Mouse (Mus musculus) ES-Bruce4 (cell line): ENCODE results near the gene Xpo6. TPM values are rescaled to one million over a fixed set of nuclear protein-coding genes. Genes with fewer than 3 reads are reported as not detected.
A peak's percentile ranks its signal among the peaks of the same experiment; 100 is the strongest.

ENCODE experiments used
- H3K27ac ChIP-seq: 2 replicates; pipeline ENCODE4 v1.5.1; 2012; ENCODE audit warnings: low read length, inconsistent platforms; ENCODE audit not compliant: insufficient read depth
- H3K27me3 ChIP-seq: 2 replicates; pipeline ENCODE4 v1.6.1; 2012; ENCODE audit warnings: mild to moderate bottlenecking, low read length, inconsistent platforms; ENCODE audit not compliant: control insufficient read depth, poor library complexity, insufficient read depth, severe bottlenecking
- H3K36me3 ChIP-seq: 2 replicates; pipeline ENCODE4 v1.6.1; 2012; ENCODE audit warnings: inconsistent platforms, mild to moderate bottlenecking, low read length, moderate library complexity; ENCODE audit not compliant: control insufficient read depth, poor library complexity, insufficient read depth, severe bottlenecking
- H3K4me1 ChIP-seq: one replicate; pipeline ENCODE4 v1.8.1; 2011; ENCODE audit warnings: low read length; ENCODE audit not compliant: control insufficient read depth, insufficient read depth
- H3K4me3 ChIP-seq: 2 replicates; pipeline ENCODE4 v1.5.1; 2011; ENCODE audit warnings: low read depth, mild to moderate bottlenecking, low read length
- H3K9ac ChIP-seq: 2 replicates; pipeline ENCODE4 v1.6.1; 2012; ENCODE audit warnings: low read depth, mild to moderate bottlenecking, inconsistent platforms; ENCODE audit not compliant: poor library complexity, severe bottlenecking
- H3K9me3 ChIP-seq: replicated peaks from 2 replicates; pipeline ENCODE4 v1.6.1; 2012; ENCODE audit warnings: mild to moderate bottlenecking, low read length, inconsistent platforms; ENCODE audit not compliant: control insufficient read depth, poor library complexity, insufficient read depth, severe bottlenecking
- CTCF ChIP-seq: IDR thresholded peaks from one replicate; pipeline ENCODE4 v1.8.1; 2011; ENCODE audit warnings: low read depth, low read length
- EP300 ChIP-seq: IDR thresholded peaks from 2 replicates; pipeline ENCODE4 v1.6.1; 2011; ENCODE audit warnings: low read depth, low read length; ENCODE audit not compliant: insufficient read depth
- POLR2A ChIP-seq: IDR thresholded peaks from one replicate; pipeline ENCODE4 v1.8.1; 2011; ENCODE audit warnings: low read length; ENCODE audit not compliant: insufficient read depth
- polyA plus RNA-seq: library from polyadenylated mRNA; stranded (reverse); fragments of >200 nt; gene quantifications from 2 replicates; pipeline ENCODE4 v1.2.4, GENCODE M21; 2011; ENCODE audit warnings: low read depth; ENCODE audit not compliant: missing spikeins, insufficient read depth, insufficient read length

Gene Xpo6
- polyA plus RNA-seq, 1 experiment: 126 TPM

DNA sequence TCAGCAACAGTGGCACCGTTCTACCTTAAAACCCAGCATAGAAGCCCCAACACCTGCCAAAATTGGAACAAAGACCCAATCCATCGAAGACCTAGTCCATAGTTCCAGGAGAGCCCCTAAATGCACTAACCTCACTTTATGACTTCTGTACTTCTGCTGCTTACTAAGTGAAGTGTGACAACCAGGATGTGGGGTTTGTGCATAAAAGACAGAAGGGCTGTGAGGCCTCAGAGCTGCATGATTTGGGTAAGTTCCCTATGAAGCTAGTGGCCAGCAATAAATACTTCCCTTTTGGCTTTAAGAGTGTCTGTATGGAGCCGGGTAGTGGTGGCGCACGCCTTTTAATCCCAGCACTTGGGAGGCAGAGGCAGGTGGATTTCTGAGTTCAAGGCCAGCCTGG lies 10.6 kb upstream of the Xpo6 start:
- Histone ChIP-seq H3K4me3 (no peak overlapping the region), H3K9ac (no peak overlapping the region), H3K4me1 (no peaks in the 10 kb centered on the region), H3K9me3 (no peaks in the 10 kb centered on the region), H3K27ac (no peak overlapping the region), H3K27me3 (no peaks in the 10 kb centered on the region), H3K36me3 (no peaks in the 10 kb centered on the region)
- no peak for TF ChIP-seq CTCF
- TF ChIP-seq EP300: no peak
- TF ChIP-seq POLR2A: no peak

DNA sequence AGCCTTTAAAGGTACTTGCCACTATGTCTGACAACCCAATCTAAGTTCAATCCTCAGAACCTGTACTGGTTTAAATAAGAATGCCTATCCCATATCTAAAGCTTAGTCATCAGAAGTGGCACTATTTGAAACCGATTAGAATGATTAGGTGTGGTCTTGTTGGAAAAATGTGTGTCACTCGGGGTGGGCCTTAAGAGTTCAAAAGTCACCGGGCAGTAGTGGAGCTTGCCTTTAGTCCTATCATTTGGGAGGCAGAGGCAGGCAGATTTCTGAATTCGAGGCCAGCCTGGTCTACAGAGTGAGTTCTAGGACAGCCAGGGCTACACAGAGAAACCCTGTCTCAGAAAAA lies 670 bp upstream of the Xpo6 start:
- H3K27ac ChIP-seq: peak overlapping the region; percentile 94
- H3K4me3 ChIP-seq: no peak overlapping the region
- no peaks in the 10 kb centered on the region for H3K36me3 ChIP-seq
- no peaks in the 10 kb centered on the region for H3K27me3 ChIP-seq
- no peaks in the 10 kb centered on the region for H3K4me1 ChIP-seq
- no peaks in the 10 kb centered on the region for H3K9me3 ChIP-seq
- peak overlapping the region; percentile 55 for H3K9ac ChIP-seq
- TF ChIP-seq POLR2A (no peak), CTCF (no peak), EP300 (no peak)

DNA sequence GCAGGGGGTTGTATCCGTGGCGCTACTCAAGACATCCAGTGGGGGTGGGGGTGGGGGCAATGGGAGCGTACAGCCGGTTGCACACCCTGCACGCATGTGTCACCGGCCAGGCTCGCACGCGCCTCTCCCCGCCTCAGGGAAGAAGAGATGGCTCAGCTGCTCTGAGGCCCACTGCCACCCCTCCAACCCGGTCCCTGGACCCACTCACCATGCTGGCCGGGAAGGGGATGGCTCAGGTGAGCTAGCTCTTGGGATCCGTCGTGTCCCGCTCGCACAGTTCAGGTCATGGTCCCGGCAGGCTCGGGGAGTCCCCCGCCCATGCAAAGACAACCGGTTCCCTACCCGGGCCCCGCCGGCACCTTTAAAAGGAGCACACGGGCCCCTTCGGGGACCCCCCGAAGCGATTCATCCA lies 604 bp downstream of the Xpo6 start:
- TF ChIP-seq EP300: no peak
- no peak for TF ChIP-seq POLR2A
- TF ChIP-seq CTCF: no peak
- H3K9ac ChIP-seq: peak overlapping the region; percentile 88
- no peaks in the 10 kb centered on the region for H3K9me3 ChIP-seq
- H3K4me3 ChIP-seq: peak overlapping the region; percentile 85
- H3K4me1 ChIP-seq: no peaks in the 10 kb centered on the region
- H3K27ac ChIP-seq: no peak overlapping the region
- no peaks in the 10 kb centered on the region for H3K27me3 ChIP-seq
- no peaks in the 10 kb centered on the region for H3K36me3 ChIP-seq

DNA sequence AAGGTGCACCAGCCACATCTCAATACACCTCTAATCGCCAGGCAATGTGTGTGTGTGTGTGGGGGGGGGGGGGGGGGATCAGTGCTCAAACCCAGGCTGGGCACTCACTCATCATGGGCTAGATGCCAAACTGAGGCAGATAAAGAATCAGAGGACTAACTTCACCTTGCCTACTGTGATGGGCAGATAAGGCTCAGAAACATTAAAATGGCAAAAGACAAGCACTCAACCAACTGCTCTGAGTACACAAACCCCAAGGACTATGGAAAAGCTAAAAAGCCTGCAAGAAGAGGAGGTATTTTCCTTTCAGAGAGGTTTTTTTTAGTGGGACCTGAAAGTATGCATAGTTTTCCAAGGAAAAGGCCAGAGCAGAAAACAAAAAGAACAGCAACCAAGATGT lies 1.4 kb downstream of the Xpo6 start:
- TF ChIP-seq CTCF (no peak), EP300 (no peak), POLR2A (no peak)
- Histone ChIP-seq H3K36me3 (no peaks in the 10 kb centered on the region), H3K27me3 (no peaks in the 10 kb centered on the region), H3K9ac (peak overlapping the region; percentile 88), H3K27ac (no peak overlapping the region), H3K4me1 (no peaks in the 10 kb centered on the region), H3K9me3 (no peaks in the 10 kb centered on the region), H3K4me3 (peak overlapping the region; percentile 85; the same call in 1 of the 2 replicates)

DNA sequence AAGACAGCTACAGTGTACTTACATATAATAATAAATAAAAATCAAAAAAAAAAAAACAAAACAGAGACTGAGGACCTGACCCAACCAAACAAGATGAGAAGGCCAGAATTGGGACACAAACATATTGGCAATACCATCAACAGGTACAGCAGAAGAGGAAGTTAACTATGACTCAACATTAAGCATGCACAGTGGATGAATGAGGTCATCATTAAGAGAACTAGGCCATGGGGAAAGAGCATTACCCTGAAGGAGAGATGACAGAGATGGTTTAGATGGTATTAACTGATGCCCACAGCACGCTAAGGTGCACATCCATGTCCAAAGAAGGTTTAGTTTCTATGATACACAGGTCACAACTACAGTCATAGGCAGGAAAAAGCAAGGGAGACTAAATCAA lies 6.1 kb downstream of the Xpo6 start:
- Histone ChIP-seq H3K4me1 (no peaks in the 10 kb centered on the region), H3K36me3 (no peaks in the 10 kb centered on the region), H3K9ac (no peak overlapping the region), H3K27me3 (no peaks in the 10 kb centered on the region), H3K4me3 (no peak overlapping the region), H3K27ac (no peak overlapping the region), H3K9me3 (no peaks in the 10 kb centered on the region)
- TF ChIP-seq EP300 (no peak), CTCF (no peak)

DNA sequence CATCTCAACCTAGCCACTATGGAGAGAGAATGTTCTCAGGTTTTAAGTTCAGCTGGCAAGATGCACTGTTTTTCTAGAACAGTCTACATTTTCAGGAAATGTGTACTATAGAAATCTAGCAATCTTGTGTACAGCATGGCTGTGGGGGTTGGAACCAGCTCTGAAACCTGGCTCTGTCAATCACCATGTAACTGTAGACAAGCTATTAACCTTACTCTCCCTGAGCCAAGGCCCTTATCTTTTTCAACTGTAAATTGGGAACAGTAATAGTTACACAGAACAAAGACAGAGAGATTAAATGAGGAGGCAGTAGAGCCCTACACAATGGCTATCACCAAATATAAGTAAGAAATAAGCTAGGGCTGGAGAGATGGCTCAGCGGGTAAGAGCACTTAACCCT lies 8.8 kb downstream of the Xpo6 start:
- TF ChIP-seq POLR2A: no peak
- H3K36me3 ChIP-seq: no peaks in the 10 kb centered on the region
- H3K27me3 ChIP-seq: no peaks in the 10 kb centered on the region
- no peaks in the 10 kb centered on the region for H3K4me1 ChIP-seq
- no peak overlapping the region for H3K4me3 ChIP-seq
- no peak overlapping the region for H3K27ac ChIP-seq
- no peaks in the 10 kb centered on the region for H3K9me3 ChIP-seq
- H3K9ac ChIP-seq: no peak overlapping the region
